ENCODE assay signal across 8 mouse cellular contexts in genomic region chr16:11008162-11008991, GRCm38 (mm10). TPM values are rescaled to one million over a fixed set of nuclear protein-coding genes. Genes with fewer than 3 reads are reported as not detected.
DNase-seq lines count a peak whose midpoint lies in the region; ATAC-seq and TF ChIP-seq lines count a peak whose summit lies in the region.

No protein-coding gene starts in this region.

- H3K4me2 ChIP-seq in embryonic facial prominence, embryonic 13.5 days: peak overlapping the region; percentile 49
- peak overlapping the region; percentile 43 for H3K4me2 ChIP-seq in heart, embryonic 12.5 days
- peak overlapping the region; percentile 53 for H3K4me2 ChIP-seq in kidney, embryonic 15.5 days

- no peaks in the 10 kb centered on the region for H3K36me3 ChIP-seq in embryonic facial prominence, embryonic 13.5 days
- no peaks in the 10 kb centered on the region for H3K36me3 ChIP-seq in heart, embryonic 12.5 days
- H3K36me3 ChIP-seq in kidney, embryonic 15.5 days: no peaks in the 10 kb centered on the region
- H3K36me3 ChIP-seq in small intestine, adult 2 months (ENCODE audit: control insufficient read depth, insufficient read depth, low read length): no peaks in the 10 kb centered on the region

- TF ChIP-seq CTCF in left cerebral cortex, adult 2 months (IDR thresholded peaks at IDR 0.05): no peak
- no peak for TF ChIP-seq CTCF in small intestine, adult 2 months (IDR thresholded peaks at IDR 0.05; ENCODE audit: extremely low read depth, insufficient read length, insufficient replicate concordance, low read depth, low read length)

- no peak overlapping the region for H3K4me3 ChIP-seq in left cerebral cortex, adult 2 months
- H3K4me3 ChIP-seq in embryonic facial prominence, embryonic 13.5 days: peak overlapping the region; percentile 1; the same call in 1 of the 2 replicates
- no peak overlapping the region for H3K4me3 ChIP-seq in heart, embryonic 12.5 days
- peak overlapping the region; percentile 24 for H3K4me3 ChIP-seq in kidney, embryonic 15.5 days (replicated peaks)
- H3K4me3 ChIP-seq in small intestine, adult 2 months (ENCODE audit: low read depth, low read length): peak overlapping the region; percentile 33

- intact Hi-C loops in left cerebral cortex, adult 2 months (cut with DNase I): no loop called here

- H3K4me1 ChIP-seq in embryonic facial prominence, embryonic 13.5 days: peaks cover 47% of the 10 kb centered on the region
- H3K4me1 ChIP-seq in heart, embryonic 12.5 days (replicated peaks): peaks cover 54% of the 10 kb centered on the region
- peaks cover 54% of the 10 kb centered on the region for H3K4me1 ChIP-seq in kidney, embryonic 15.5 days
- peaks cover 34% of the 10 kb centered on the region for H3K4me1 ChIP-seq in small intestine, adult 2 months (ENCODE audit: control insufficient read depth, insufficient read depth, insufficient read length, low read length)

- H3K9me3 ChIP-seq in embryonic facial prominence, embryonic 13.5 days: peaks cover 7% of the 10 kb centered on the region; the same call in 1 of the 2 replicates
- H3K9me3 ChIP-seq in heart, embryonic 12.5 days (replicated peaks): peaks cover 5% of the 10 kb centered on the region; the same call in 1 of the 2 replicates
- H3K9me3 ChIP-seq in kidney, embryonic 15.5 days (replicated peaks): no peaks in the 10 kb centered on the region

- ATAC-seq in embryonic facial prominence, embryonic 13.5 days (ENCODE audit: insufficient number of reproducible peaks, insufficient read depth, low FRiP score, low TSS enrichment, low read depth): peak; percentile 70
- ATAC-seq in heart, embryonic 12.5 days (ENCODE audit: insufficient number of reproducible peaks, low FRiP score): peak; percentile 88
- peak; percentile 93 for ATAC-seq in kidney, embryonic 15.5 days (replicated peaks; ENCODE audit: low FRiP score)

- WGBS in embryonic facial prominence, embryonic 13.5 days: 21% methylated on average over 15 of the region's 15 CpGs
- WGBS in heart, embryonic 12.5 days: 23% methylated on average over 15 of the region's 15 CpGs
- WGBS in kidney, embryonic 15.5 days: 19% methylated on average over 15 of the region's 15 CpGs
- WGBS in small intestine, adult 2 months: 20% methylated on average over 15 of the region's 15 CpGs

- peak overlapping the region; percentile 57 for H3K27ac ChIP-seq in left cerebral cortex, adult 2 months
- H3K27ac ChIP-seq in embryonic facial prominence, embryonic 13.5 days: peak overlapping the region; percentile 95
- H3K27ac ChIP-seq in heart, embryonic 12.5 days (ENCODE audit: poor library complexity, severe bottlenecking): peak overlapping the region; percentile 95
- H3K27ac ChIP-seq in kidney, embryonic 15.5 days: peak overlapping the region; percentile 99
- H3K27ac ChIP-seq in small intestine, adult 2 months (ENCODE audit: insufficient read depth, low read depth, low read length): peak overlapping the region; percentile 96

- DNase-seq in left cerebral cortex, adult 2 months (ENCODE audit: extremely low spot score in 1 of 2, low spot score in 2 of 2): no peak
- no peak for DNase-seq in left cerebral cortex, adult 11 months (ENCODE audit: low spot score)
- DNase-seq in lung, postnatal 14 days: peak; percentile 86
- DNase-seq in right cerebral cortex, postnatal 14 days: no peak

- no peaks in the 10 kb centered on the region for H3K27me3 ChIP-seq in embryonic facial prominence, embryonic 13.5 days
- H3K27me3 ChIP-seq in heart, embryonic 12.5 days (replicated peaks): no peaks in the 10 kb centered on the region
- no peaks in the 10 kb centered on the region for H3K27me3 ChIP-seq in kidney, embryonic 15.5 days
- H3K27me3 ChIP-seq in small intestine, adult 2 months (ENCODE audit: control insufficient read depth, insufficient read depth, low read length): no peaks in the 10 kb centered on the region

- peak; percentile 36 for TF ChIP-seq POLR2A in small intestine, adult 2 months (IDR thresholded peaks at IDR 0.05; ENCODE audit: low read depth, low read length)

- H3K9ac ChIP-seq in embryonic facial prominence, embryonic 13.5 days: peak overlapping the region; percentile 62
- H3K9ac ChIP-seq in heart, embryonic 12.5 days: peak overlapping the region; percentile 41; the same call in 1 of the 2 replicates
- peak overlapping the region; percentile 41; the same call in 1 of the 2 replicates for H3K9ac ChIP-seq in kidney, embryonic 15.5 days

RNA-seq across cellular contexts. Expression of gene Snn, which starts 52.4 kb away (rescaled TPM):
- 100 to 1,000 TPM; 174 to 177 TPM for total RNA-seq in left cerebral cortex, adult 2 months (2021)
- polyA plus RNA-seq in embryonic facial prominence, embryonic 13.5 days (2015; fragmentation: Nextera tagmentation; extraction: Ambion mirVana): 50.7 and 51.1 TPM in 2 replicates
- polyA plus RNA-seq in heart, embryonic 12.5 days (2016; fragmentation: Nextera tagmentation; extraction: Ambion mirVana): 38.7 and 39.4 TPM in 2 replicates
- 37.7 and 40.6 TPM in 2 replicates for polyA plus RNA-seq in kidney, embryonic 15.5 days (2015; fragmentation: Nextera tagmentation; extraction: Ambion mirVana)
- polyA plus RNA-seq in small intestine, adult 2 months (2012; rRNA removed): 3.4 and 4.3 TPM in 2 replicates

RNA-seq across cellular contexts. Expression of gene Litaf, which starts 57.6 kb away (rescaled TPM):
- total RNA-seq in left cerebral cortex, adult 2 months (2021): 10 to 100 TPM in 1 of 2 experiments, 1 to 10 TPM in 1; 9.1 to 14.1 TPM
- polyA plus RNA-seq in embryonic facial prominence, embryonic 13.5 days (2015; fragmentation: Nextera tagmentation; extraction: Ambion mirVana): 111 and 120 TPM in 2 replicates
- polyA plus RNA-seq in heart, embryonic 12.5 days (2016; fragmentation: Nextera tagmentation; extraction: Ambion mirVana): 63.6 and 64.5 TPM in 2 replicates
- polyA plus RNA-seq in kidney, embryonic 15.5 days (2015; fragmentation: Nextera tagmentation; extraction: Ambion mirVana): 122 and 123 TPM in 2 replicates
- polyA plus RNA-seq in small intestine, adult 2 months (2012; rRNA removed): 245 and 497 TPM in 2 replicates

Comparison
In these comparisons a context has a peak if more than half of its experiments do, and no peak if none do; other contexts are left out.
1. H3K4me3 ChIP-seq: peak in embryonic facial prominence, embryonic 13.5 days (single experiment), kidney, embryonic 15.5 days (single experiment) and small intestine, adult 2 months (single experiment); none in left cerebral cortex, adult 2 months (single experiment) and heart, embryonic 12.5 days (single experiment).
2. Peak in every context shown above with its lines, with median percentiles within 50 percentile points of each other: H3K27ac ChIP-seq, ATAC-seq, H3K4me2 ChIP-seq and H3K9ac ChIP-seq.